Mouse (Mus musculus) left cerebral cortex, postnatal 10 days (tissue): Measurements from ENCODE around the gene Mthfr. TPM values are rescaled to one million over a fixed set of nuclear protein-coding genes. Genes with fewer than 3 reads are reported as not detected.

Experiments used
- DNase-seq, 2 experiments: peaks; one replicate each; pipeline ENCODE4 v3.0.0; 2021 to 2022; ENCODE audit warnings: low spot score in 2 of 2, mixed read lengths in 1 of 2; ENCODE audit errors: extremely low spot score in 1 of 2
- intact Hi-C: fragments of 180-260 bp; cut with DNase I; formaldehyde crosslinking; loops from one replicate; pipeline ENCODE4 v1.15.1; 2025
- total RNA-seq, 2 experiments: library from RNA; stranded (reverse); gene quantifications; 2 replicates each; pipeline ENCODE4 v1.2.3; 2021

The Mthfr gene
- total RNA-seq, 2 experiments from 2014 or later = 21.7 to 22.6 TPM

- intact Hi-C loops = no loop called here
- DNase-seq = peak in 1 of 2 experiments; percentile 74
These were observed 43.6 kb downstream of the Mthfr start for GRCm38 (mm10) chr4:148082257-148083044.

- intact Hi-C loops = no loop called here
- peak in 1 of 2 experiments; percentile 66 for DNase-seq
These were observed 44.5 kb downstream of the Mthfr start for GRCm38 (mm10) chr4:148083176-148083899.

DNA sequence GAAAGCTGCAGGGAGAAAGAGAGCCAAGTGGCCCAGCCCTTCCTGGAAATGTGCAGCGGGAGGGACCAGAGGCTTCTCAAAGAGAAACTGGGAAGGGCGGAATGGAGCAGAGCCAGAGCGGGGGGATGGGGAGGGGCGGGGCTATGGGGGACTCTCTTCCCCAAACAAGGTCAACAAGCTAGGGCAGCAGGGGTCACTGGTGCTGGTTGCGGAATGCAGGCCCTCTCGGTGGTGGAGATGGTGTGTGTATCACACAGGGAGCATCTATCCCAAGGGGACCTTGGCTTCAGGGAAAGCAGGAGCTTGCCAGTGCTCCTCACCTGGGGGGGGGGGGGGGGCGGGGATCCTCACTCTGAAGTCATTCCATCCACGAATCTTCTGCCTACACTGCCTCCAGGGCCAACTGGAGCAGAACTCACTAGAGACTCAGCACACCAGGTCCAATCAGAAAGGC is 45.4 kb downstream of the Mthfr start:
- peak in 1 of 2 experiments; percentile 69 for DNase-seq
- intact Hi-C loops = no loop called here

DNA sequence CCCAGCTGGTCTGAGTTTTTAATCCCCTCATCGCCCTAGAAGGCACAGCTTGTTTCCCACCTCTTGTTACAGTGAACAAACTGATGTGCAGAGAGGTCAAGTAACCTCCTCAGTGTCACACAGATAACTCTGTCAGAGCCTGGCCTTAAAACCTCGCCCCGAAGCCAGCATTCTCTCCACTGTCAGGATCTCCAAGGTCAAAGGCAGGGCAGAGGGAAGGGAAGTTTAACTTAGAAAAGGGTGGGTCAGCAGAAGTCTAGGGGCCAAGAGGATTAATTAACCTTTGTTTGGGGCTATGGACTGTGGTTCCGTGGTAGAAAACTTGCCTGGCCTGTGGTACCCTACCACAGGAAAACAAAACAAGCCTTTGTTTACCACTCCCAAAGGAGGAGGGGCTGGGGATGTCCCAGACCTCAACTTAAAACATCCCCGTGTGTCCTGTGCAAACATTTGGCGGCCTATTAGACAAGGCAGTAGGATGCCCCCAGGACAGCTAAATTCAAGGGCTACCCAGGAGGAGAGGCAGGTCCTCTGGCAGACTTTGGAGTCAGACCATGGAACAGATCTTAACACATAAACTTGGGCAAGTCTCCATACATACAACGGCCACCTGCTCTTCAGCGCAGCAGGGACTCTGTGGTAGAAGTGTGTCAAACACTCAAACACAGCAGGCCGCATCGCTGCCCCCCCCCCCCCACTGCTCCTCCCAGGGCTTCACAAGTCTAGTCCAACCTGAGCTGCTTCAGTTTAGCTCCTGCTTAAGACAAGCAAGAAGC is 46.4 kb downstream of the Mthfr start:
- intact Hi-C loops = no loop called here
- no peak for DNase-seq

- DNase-seq = no peak
- intact Hi-C loops = no loop called here
These were observed 47.0 kb downstream of the Mthfr start for GRCm38 (mm10) chr4:148085907-148086305.

DNA sequence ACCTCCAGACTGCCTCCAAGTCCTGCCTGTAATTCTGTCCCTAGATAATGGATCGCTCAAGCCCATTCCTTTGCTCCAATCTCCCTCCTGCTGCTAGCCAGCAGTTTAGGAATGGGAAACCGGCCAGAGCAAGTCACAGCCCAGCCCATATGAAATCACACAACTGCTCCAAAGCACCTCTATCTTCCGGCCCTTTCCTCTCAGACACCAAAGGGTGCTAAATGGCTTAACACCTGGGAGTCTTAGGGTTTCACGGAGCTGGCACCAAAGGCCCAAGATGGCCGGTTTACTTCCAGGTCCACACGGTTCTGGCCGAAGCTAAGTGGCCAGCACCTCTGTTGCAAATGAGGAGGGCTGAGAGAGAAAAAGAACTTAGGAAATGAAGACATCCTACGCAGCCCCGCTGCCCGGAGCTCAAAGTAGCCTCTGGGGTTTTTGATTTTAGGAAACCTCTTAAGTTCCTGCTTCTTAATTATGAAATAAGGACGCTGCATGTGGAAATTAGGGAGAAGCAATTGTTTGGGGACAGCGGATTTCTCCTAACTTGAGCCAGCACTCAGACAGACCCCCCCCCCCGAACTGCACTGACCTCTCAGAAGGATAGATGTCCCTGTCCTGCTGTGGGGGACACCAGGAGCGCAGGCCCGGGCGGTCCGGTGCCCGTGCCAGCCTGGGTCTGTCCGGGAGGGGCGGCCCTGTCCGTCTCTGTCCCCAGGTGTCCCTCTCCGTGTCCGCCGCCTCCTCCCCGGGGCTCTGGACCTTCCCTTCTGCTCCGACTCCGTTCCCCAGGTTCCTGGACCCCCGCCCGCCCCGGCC is 48.4 kb downstream of the Mthfr start:
- no peak for DNase-seq
- intact Hi-C loops = no loop called here

- DNase-seq = peak; percentile 92 to 97
- intact Hi-C loops = no loop called here
These were observed 49.1 kb downstream of the Mthfr start, which contains the start of gene Agtrap for GRCm38 (mm10) chr4:148087907-148088527. Gene Agtrap (minus strand): TSS chr4:148088031.

- intact Hi-C loops = no loop called here
- DNase-seq = no peak
These were observed 50.3 kb downstream of the Mthfr start for GRCm38 (mm10) chr4:148089166-148089565.

GRCm38 (mm10) chr4:148091181-148091580 is 52.3 kb downstream of the Mthfr start:
- intact Hi-C loops = no loop called here
- DNase-seq = no peak

- DNase-seq = no peak
- intact Hi-C loops = no loop called here
These were observed 53.8 kb downstream of the Mthfr start for GRCm38 (mm10) chr4:148092551-148093271.

- no peak for DNase-seq
- intact Hi-C loops = no loop called here
These were observed 55.3 kb downstream of the Mthfr start for GRCm38 (mm10) chr4:148094161-148094560.

DNA sequence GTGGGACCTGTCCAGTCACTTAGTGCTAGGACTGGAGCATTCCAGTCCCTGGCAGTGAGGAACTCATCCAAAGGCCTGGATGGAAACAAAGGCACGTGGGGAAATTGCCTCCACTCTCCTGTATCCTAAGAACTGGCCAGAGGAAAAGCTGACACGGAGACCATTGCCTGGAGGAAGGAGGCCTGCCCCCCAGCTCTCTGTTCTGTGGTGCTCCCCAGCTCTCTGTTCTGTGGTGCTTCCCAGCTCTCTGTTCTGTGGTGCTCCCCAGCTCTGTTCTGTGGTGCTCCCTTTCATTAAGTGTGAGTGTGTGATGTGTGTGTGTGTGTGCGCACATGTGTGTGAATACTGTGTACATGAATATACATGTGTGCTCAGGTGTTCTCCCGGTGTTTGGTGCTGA is 56.2 kb downstream of the Mthfr start:
- intact Hi-C loops = no loop called here
- DNase-seq = no peak

GRCm38 (mm10) chr4:148097936-148098335 is 59.1 kb downstream of the Mthfr start:
- DNase-seq = no peak
- intact Hi-C loops = no loop called here

GRCm38 (mm10) chr4:148098666-148099065 is 59.8 kb downstream of the Mthfr start:
- intact Hi-C loops = no loop called here
- no peak for DNase-seq

DNA sequence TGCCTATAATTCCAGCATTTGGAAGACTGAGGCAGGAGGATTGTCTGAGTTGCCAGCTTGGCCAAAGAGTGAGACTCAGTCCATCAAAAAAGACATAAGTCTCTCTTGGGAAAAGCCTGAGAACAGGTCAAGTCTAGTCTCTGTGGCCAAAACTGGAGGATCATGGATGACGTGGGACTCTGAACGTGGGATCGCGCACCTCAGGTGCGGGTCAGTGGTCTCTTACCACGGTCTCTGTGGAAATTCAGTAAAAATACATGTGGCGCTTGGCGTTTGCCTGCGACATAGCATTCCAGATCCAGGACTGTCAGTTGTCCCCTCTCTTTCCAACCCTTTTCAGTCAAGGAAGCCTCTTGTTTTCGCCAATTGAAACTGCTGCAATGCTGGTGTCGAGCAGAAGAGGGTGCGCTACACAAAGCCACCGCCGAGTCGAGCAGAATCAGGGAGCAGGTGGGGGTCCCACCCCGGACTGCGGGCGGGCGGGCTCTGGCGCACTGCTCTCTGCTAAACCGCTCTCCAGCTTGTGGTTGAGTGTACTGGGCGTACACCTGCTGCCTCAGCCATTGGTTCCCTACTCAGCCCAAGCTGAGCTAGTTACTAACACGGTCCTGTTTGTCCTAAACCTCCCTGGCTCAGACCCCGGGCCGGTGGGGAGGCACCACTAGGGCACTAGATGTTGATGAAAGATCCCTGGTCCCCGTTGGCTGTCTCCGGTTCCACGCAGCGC is 63.1 kb downstream of the Mthfr start:
- DNase-seq = peak; percentile 60 to 82
- intact Hi-C loops = no loop called here

DNA sequence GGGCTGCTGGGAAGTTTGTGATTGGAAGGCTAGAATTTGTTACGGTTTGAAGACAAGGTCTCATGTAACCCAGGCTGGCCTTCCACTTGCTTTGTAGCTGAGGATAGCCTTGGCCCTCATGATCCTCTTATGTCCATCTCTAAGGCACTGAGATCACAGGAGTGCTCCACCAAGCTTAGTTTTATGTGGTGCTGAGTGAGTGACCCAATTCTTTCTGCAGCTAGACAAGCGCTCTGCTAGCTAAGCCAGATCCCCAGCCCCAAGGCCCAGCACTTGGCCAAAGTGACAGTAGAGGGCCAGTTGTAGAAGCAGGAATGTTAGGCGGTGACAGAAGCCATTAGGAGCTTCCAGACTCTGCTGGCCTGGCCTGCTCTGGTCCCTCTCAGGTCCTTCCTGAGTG is 65.3 kb downstream of the Mthfr start:
- intact Hi-C loops = no loop called here
- DNase-seq = no peak
